Mouse (Mus musculus) bone marrow macrophage, adult 2 months (primary cell): ENCODE measurements around the gene Cela1.

ENCODE experiments used
- CTCF ChIP-seq: IDR thresholded peaks from 2 replicates; pipeline ENCODE4 v1.5.1; 2012; ENCODE audit warnings: low read depth, mild to moderate bottlenecking, low read length, moderate library complexity
- POLR2A ChIP-seq: IDR thresholded peaks from 2 replicates; pipeline ENCODE4 v1.6.1; 2012; ENCODE audit warnings: mild to moderate bottlenecking, low read depth, low read length, borderline replicate concordance

DNA sequence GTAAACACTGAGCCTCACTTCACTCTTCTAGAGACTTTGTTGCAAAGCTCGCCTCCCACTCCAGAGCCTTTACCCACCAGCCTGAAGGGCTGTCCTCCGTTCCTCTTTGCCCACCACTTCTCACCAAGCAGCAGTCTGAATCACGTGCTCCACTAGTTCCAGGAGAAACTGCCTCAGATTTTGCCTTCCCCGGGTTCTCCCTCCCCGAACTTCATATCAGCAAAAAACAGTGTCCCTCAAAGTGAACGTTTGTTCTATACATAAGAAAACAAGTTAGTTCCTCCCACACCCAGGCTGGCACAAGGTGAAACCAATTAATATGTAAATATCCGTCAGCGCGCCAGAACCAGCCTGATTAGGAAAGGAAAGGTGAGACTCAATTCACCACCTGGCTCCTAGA is 52.5 kb downstream of the Cela1 start:
- no peak for TF ChIP-seq CTCF
- no peak for TF ChIP-seq POLR2A
